Mouse (Mus musculus): ENCODE measurements around the gene Ccsap. TPM values are rescaled to one million over a fixed set of nuclear protein-coding genes. Genes with fewer than 3 reads are reported as not detected.
"Not testable (repeated sequence)": the region's sequence is repeated elsewhere in the genome, so short reads cannot be mapped to it uniquely, and the experiment has no call there.

Ccsap gene
- polyA plus RNA-seq, 1 experiment from 2014 or later = 3.5 TPM

GRCm38 (mm10) chr8:123809342-123809741 is 50.7 kb downstream of the Ccsap start:
- H3K9ac ChIP-seq; H3K9me3 ChIP-seq (replicated peaks); H3K27me3 ChIP-seq; H3K36me3 ChIP-seq; H3K4me2 ChIP-seq; H3K27ac ChIP-seq; ATAC-seq (replicated peaks; ENCODE audit: low FRiP score); H3K4me3 ChIP-seq (replicated peaks): not testable (repeated sequence)
- peaks cover 39% of the 10 kb centered on the region for H3K4me1 ChIP-seq
- 86% methylated on average over 4 of the region's 4 CpGs for WGBS

- Histone ChIP-seq H3K4me3 (replicated peaks) (no peak overlapping the region), H3K4me2 (no peak overlapping the region), H3K27me3 (no peaks in the 10 kb centered on the region), H3K36me3 (no peaks in the 10 kb centered on the region), H3K27ac (no peak overlapping the region), H3K4me1 (peaks cover 36% of the 10 kb centered on the region), H3K9ac (no peak overlapping the region), H3K9me3 (replicated peaks) (no peaks in the 10 kb centered on the region)
- 82% methylated on average over 7 of the region's 7 CpGs for WGBS
- ATAC-seq (replicated peaks; ENCODE audit: low FRiP score) = no peak
These were observed 51.3 kb downstream of the Ccsap start for GRCm38 (mm10) chr8:123808671-123809070.

GRCm38 (mm10) chr8:123807852-123808573 is 52.0 kb downstream of the Ccsap start:
- 67% methylated on average over 6 of the region's 6 CpGs for WGBS

GRCm38 (mm10) chr8:123807024-123807431 is 53.0 kb downstream of the Ccsap start:
- Histone ChIP-seq H3K9me3 (replicated peaks) (no peaks in the 10 kb centered on the region), H3K9ac (peak overlapping the region; percentile 90; the same call in 1 of the 2 replicates), H3K4me3 (replicated peaks) (peak overlapping the region; percentile 91), H3K27me3 (no peaks in the 10 kb centered on the region), H3K4me1 (peaks cover 30% of the 10 kb centered on the region), H3K36me3 (no peaks in the 10 kb centered on the region), H3K27ac (peak overlapping the region; percentile 87), H3K4me2 (peak overlapping the region; percentile 82)
- ATAC-seq (replicated peaks; ENCODE audit: low FRiP score) = peak; percentile 53; the same call in 1 of the 2 replicates
- 8% methylated on average over 14 of the region's 14 CpGs for WGBS

More at GRCm38 (mm10) chr8:123807852-123808573, 52.0 kb downstream of the Ccsap start:
- H3K4me2 ChIP-seq = peak overlapping the region; percentile 82; the same call in 1 of the 2 replicates
- H3K27ac ChIP-seq = no peak overlapping the region
- no peaks in the 10 kb centered on the region for H3K36me3 ChIP-seq
- ATAC-seq (replicated peaks; ENCODE audit: low FRiP score) = no peak
- no peaks in the 10 kb centered on the region for H3K9me3 ChIP-seq (replicated peaks)
- H3K9ac ChIP-seq = no peak overlapping the region
- peaks cover 34% of the 10 kb centered on the region for H3K4me1 ChIP-seq
- H3K27me3 ChIP-seq = no peaks in the 10 kb centered on the region
- peak overlapping the region; percentile 91; the same call in 1 of the 2 replicates for H3K4me3 ChIP-seq (replicated peaks)

- Histone ChIP-seq H3K9me3 (replicated peaks) (no peaks in the 10 kb centered on the region), H3K4me2 (peak overlapping the region; percentile 82), H3K27ac (peak overlapping the region; percentile 87), H3K4me1 (peaks cover 30% of the 10 kb centered on the region), H3K36me3 (no peaks in the 10 kb centered on the region), H3K4me3 (replicated peaks) (peak overlapping the region; percentile 91), H3K9ac (peak overlapping the region; percentile 90), H3K27me3 (no peaks in the 10 kb centered on the region)
- WGBS = 7% methylated on average over 12 of the region's 12 CpGs
- ATAC-seq (replicated peaks; ENCODE audit: low FRiP score) = peak; percentile 16; the same call in 1 of the 2 replicates
These were observed 53.6 kb downstream of the Ccsap start for GRCm38 (mm10) chr8:123806374-123806935.

- H3K9ac ChIP-seq = peak within 1 kb of the TSS; percentile 90
- under 1% methylated on average over 47 of the region's 48 CpGs for WGBS
These were observed 54.2 kb downstream of the Ccsap start, which contains the start of gene Rab4a for GRCm38 (mm10) chr8:123805718-123806373. TSS of gene Rab4a (plus strand) at chr8:123805985.

GRCm38 (mm10) chr8:123805209-123805717 is 54.7 kb downstream of the Ccsap start:
- H3K27ac ChIP-seq = peak overlapping the region; percentile 72
- WGBS = 17% methylated on average over 15 of the region's 15 CpGs
- ATAC-seq (replicated peaks; ENCODE audit: low FRiP score) = peak; percentile 40; the same call in 1 of the 2 replicates

More at GRCm38 (mm10) chr8:123805718-123806373, 54.2 kb downstream of the Ccsap start, which contains the start of gene Rab4a:
- Histone ChIP-seq H3K4me1 (peaks cover 30% of the 10 kb centered on the region), H3K4me2 (peak within 1 kb of the TSS; percentile 82), H3K36me3 (no peaks in the 10 kb centered on the region), H3K27me3 (no peaks in the 10 kb centered on the region), H3K27ac (peak within 1 kb of the TSS; percentile 87), H3K9me3 (replicated peaks) (no peaks in the 10 kb centered on the region), H3K4me3 (replicated peaks) (peak within 1 kb of the TSS; percentile 91)
- ATAC-seq (replicated peaks; ENCODE audit: low FRiP score) = peak; percentile 95

GRCm38 (mm10) chr8:123804586-123804985 is 55.4 kb downstream of the Ccsap start:
- ATAC-seq (replicated peaks; ENCODE audit: low FRiP score) = no peak
- Histone ChIP-seq H3K4me3 (replicated peaks) (no peak overlapping the region), H3K4me2 (no peak overlapping the region)

More at GRCm38 (mm10) chr8:123805209-123805717, 54.7 kb downstream of the Ccsap start:
- peak overlapping the region; percentile 82 for H3K4me2 ChIP-seq
- H3K27me3 ChIP-seq = no peaks in the 10 kb centered on the region
- H3K4me3 ChIP-seq (replicated peaks) = peak overlapping the region; percentile 91
- peaks cover 30% of the 10 kb centered on the region for H3K4me1 ChIP-seq
- no peaks in the 10 kb centered on the region for H3K9me3 ChIP-seq (replicated peaks)
- peak overlapping the region; percentile 90 for H3K9ac ChIP-seq
- H3K36me3 ChIP-seq = no peaks in the 10 kb centered on the region

GRCm38 (mm10) chr8:123803639-123804038 is 56.4 kb downstream of the Ccsap start:
- no peak overlapping the region for H3K27ac ChIP-seq
- H3K4me2 ChIP-seq = no peak overlapping the region
- 71% methylated on average over 1 of the region's 1 CpGs for WGBS
- no peaks in the 10 kb centered on the region for H3K36me3 ChIP-seq
- H3K4me1 ChIP-seq = peaks cover 27% of the 10 kb centered on the region
- no peak overlapping the region for H3K4me3 ChIP-seq (replicated peaks)
- ATAC-seq (replicated peaks; ENCODE audit: low FRiP score) = no peak
- H3K27me3 ChIP-seq = no peaks in the 10 kb centered on the region
- H3K9me3 ChIP-seq (replicated peaks) = no peaks in the 10 kb centered on the region
- H3K9ac ChIP-seq = no peak overlapping the region

More at GRCm38 (mm10) chr8:123804586-123804985, 55.4 kb downstream of the Ccsap start:
- no peaks in the 10 kb centered on the region for H3K27me3 ChIP-seq
- H3K9ac ChIP-seq = no peak overlapping the region
- peaks cover 30% of the 10 kb centered on the region for H3K4me1 ChIP-seq
- 84% methylated on average over 7 of the region's 7 CpGs for WGBS
- no peaks in the 10 kb centered on the region for H3K9me3 ChIP-seq (replicated peaks)
- no peak overlapping the region for H3K27ac ChIP-seq
- H3K36me3 ChIP-seq = no peaks in the 10 kb centered on the region

GRCm38 (mm10) chr8:123801538-123801937 is 58.5 kb downstream of the Ccsap start:
- no peaks in the 10 kb centered on the region for H3K9me3 ChIP-seq (replicated peaks)
- 91% methylated on average over 2 of the region's 2 CpGs for WGBS
- peaks cover 10% of the 10 kb centered on the region for H3K4me1 ChIP-seq
- H3K27ac ChIP-seq = no peak overlapping the region
- H3K36me3 ChIP-seq = no peaks in the 10 kb centered on the region
- H3K4me3 ChIP-seq (replicated peaks) = no peak overlapping the region
- no peak overlapping the region for H3K4me2 ChIP-seq
- H3K27me3 ChIP-seq = no peaks in the 10 kb centered on the region
- ATAC-seq (replicated peaks; ENCODE audit: low FRiP score) = no peak
- H3K9ac ChIP-seq = no peak overlapping the region

- H3K27ac ChIP-seq = no peak overlapping the region
- no peaks in the 10 kb centered on the region for H3K36me3 ChIP-seq
- peaks cover 6% of the 10 kb centered on the region for H3K4me1 ChIP-seq
- no peak overlapping the region for H3K9ac ChIP-seq
- WGBS = 94% methylated on average over 7 of the region's 7 CpGs
- H3K4me3 ChIP-seq (replicated peaks) = no peak overlapping the region
- H3K4me2 ChIP-seq = no peak overlapping the region
- no peaks in the 10 kb centered on the region for H3K9me3 ChIP-seq (replicated peaks)
- no peaks in the 10 kb centered on the region for H3K27me3 ChIP-seq
- ATAC-seq (replicated peaks; ENCODE audit: low FRiP score) = no peak
These were observed 59.1 kb downstream of the Ccsap start for GRCm38 (mm10) chr8:123800867-123801266.

Data from kidney, embryonic 15.5 days (tissue).